Mouse (Mus musculus) retina, postnatal 1 day (tissue): ENCODE data around the gene Osbpl3.
A peak's percentile ranks its signal among the peaks of the same experiment; 100 is the strongest.

Source experiments
- DNase-seq: peaks from one replicate; pipeline ENCODE4 v3.0.0-alpha.2; 2012

Gene Osbpl3

DNA sequence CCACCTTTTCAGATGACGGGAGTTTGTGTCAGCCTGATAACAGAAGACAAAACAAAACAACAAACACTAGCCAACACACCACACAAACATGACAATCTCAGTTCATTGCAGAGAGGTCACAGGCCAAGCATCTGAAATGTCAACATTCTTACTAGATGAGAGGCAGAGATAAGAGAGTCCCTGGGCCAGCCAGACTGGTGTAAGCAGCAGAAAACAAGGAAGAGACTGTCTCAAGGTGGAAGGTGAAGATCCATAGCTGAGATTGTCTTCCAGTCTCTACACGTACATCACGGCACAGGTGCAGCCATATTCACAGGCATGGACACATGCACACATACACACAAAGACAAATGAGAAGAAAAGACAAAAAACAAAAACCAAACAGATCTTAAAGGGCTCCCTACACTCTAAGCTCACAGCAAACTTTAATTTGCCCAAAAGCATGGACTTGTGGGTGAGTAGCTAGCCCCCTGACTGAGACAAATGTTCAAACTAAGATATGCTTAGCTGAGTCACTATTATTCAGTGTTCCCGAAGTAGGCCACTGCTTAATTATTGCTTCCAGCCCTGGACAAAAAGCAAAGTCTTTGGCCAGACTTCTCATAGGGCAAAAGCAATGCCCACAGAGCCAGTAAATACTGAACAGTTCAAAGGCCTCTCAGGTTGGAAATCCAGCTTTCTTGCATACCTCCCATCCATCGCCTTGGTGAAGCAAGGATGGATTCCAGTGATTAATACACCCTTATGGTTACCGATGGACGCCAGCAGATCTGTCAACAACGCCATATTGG, 87.3 kb downstream of the Osbpl3 start:
- no peak for DNase-seq

GRCm38 (mm10) chr6:50367836-50368235, 88.2 kb downstream of the Osbpl3 start:
- DNase-seq, result no peak

DNA sequence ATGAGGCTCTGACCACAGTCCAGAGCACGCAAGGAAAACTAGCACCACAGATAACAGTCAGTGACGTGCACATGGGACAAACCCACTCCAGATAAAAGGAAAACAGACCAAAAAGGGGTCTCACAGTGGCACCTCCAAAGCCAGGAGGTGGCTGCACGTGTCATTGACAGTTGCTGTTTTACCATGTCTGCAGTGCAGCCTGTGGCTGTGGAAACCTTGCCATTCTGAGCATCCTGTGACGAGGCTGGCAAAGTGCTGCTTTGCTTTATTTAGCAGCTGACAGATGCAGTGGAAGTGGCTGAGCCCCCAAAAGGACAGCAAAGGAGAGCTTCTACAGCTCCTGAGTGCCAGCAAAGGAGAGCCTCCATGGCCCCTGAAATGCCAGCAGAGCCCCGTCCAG, 89.3 kb downstream of the Osbpl3 start:
- DNase-seq, result no peak

DNA sequence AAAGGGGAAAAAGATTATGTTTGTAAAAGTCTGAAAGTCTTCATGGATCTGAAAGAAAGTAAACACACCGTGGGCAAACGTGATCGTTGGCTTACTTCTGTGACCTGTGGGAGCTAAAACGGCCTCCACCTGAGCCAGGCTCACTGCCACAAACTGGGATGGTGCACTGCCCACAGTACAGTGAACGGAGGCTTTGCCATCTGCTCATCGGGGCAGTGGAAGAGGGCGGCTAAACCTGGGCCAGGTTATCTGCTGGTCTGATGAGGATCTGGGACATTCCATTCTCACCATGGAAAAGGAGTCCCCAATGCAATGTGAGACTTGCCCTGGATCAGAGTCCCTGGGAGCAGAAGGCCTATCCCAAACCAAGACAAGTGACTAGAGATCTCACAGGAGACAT, 89.7 kb downstream of the Osbpl3 start:
- no peak for DNase-seq

DNA sequence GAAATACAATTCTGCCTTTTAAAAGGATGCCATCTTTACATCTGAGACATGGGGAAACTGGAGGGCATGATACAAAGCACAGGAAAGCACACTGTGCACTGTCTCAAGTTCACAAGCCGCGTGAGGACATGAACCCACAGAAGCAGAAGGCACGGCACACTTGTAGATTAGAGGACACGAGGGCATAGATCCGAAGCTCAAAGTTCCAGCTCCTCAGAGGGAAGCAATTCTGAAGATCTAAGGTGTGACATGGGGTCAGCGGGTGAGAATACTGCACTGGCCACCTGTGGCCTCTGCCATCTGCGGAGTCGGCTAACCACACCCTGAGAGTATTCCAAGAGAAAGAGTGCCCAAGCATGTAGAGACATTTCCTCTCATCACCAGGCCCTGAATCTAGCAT, 91.6 kb downstream of the Osbpl3 start:
- DNase-seq, result no peak

DNA sequence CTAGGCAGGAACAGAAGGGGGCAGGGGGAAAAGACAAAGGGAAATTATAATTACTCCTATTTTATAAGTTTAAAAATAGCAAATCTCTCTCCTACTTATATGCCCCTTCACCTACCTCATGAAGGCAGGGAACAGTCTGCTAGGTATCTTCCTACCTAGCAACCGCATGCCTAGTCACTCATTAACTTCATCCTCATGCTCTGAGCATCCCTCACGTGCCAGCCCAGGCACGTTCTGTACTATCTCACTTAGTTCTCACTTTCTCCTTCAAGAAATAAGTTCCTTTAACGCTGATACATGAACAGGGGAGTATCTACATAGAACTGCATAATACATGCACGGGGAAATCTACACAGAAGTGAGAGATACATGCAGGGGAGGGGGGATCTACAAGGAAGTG, 92.6 kb downstream of the Osbpl3 start:
- DNase-seq, result no peak

DNA sequence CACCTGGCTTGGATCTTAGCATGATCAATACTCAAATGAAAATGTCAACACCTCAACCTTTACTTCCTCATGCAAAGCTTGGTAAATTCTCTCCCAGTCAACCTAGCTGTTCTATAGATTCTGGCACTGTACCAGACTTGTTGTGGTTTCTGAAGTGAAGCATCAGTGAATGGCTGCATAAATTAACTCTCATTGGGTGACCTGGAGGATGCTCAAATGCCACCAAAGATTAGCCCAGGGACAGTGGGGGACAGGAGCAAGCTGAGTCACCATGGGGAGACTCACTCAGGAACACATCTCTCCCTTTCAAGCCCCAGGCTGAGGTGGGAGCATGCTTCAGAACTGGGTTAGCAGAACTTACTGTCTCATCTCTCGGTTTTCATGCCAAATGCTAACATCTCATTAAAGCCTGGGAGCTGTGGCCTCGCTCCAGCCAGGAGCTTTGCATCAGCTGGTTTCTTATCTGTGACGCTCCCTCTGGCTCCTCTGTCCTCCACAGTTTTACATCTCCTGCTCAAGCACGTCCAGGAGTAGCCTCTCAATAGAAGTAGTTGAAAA, 93.2 kb downstream of the Osbpl3 start:
- peak; percentile 23 for DNase-seq

GRCm38 (mm10) chr6:50362196-50362595, 93.8 kb downstream of the Osbpl3 start:
- DNase-seq, result peak; percentile 37

DNA sequence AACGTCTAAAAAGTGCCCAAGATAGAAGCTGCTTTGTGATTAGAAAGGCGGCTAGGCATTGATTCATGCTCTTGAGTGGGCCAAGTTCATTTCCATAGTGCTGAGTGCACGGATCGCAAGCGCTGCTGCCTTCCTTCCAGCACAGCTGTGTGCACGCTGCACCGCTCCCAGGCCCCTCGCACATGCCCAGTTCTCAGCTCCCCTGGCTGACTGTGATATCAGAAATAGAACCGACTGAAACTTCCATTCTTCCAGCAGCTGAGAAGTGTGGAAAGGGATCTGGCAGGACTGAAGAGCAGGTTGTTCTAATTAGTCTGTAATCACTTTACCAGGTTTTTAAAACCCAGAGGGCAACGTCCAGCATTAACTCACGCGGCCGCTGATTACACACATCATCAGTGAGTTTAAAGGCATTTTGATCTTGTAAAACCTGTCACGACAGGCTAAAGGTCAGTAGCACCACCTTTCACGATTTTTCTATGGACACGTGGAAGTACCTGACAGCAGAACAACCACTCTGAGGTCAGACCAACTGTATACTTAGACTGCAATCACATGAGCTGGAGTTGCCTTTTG, 97.8 kb downstream of the Osbpl3 start:
- peak; percentile 47 for DNase-seq

DNA sequence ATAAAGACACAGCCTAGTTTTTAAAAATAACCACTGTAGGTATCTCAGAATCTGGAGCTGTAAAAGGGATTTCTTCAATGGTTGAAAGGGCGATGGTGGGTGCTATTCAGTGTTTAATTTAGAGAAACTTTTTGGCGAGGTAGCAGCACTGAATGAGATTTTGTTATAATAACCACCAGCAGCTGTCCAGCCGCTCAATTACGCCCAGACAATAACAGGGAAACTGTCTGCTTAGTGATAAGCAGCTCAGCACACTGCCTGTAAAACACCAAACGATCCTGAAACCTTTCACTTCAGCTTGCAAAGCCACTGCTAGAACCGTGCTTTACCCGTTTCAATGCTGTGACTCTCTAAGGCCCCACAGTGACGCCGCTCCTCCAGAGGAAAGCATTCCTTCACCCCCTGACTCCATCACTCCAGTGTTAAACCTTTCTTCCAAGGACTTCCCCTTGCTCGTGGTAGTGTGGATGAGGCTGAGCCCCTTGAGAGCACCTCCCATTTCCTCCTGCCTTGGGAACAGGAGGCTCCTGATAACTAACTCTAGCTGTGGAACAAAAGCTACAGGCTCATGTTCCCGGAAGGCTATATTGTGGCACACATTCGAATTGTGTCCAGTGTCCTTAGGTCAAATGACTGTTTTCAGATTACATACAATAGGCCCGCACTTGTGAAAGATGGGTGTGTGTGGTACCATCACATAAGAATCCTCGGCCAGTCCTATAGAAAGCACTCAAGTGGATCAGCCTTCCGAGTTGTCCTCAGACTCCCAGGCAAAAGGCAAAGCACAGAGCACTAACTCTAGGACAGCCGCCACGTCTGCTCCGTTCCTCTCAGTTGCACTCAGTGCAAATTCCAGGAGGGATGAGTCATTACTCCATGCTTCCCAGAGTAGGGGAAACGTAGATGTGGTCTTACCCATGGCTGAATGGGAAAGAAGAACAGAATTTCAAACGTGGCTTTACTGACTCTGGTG, 101.0 kb downstream of the Osbpl3 start:
- DNase-seq, result peak; percentile 39

GRCm38 (mm10) chr6:50352812-50353211, 103.2 kb downstream of the Osbpl3 start:
- no peak for DNase-seq

DNA sequence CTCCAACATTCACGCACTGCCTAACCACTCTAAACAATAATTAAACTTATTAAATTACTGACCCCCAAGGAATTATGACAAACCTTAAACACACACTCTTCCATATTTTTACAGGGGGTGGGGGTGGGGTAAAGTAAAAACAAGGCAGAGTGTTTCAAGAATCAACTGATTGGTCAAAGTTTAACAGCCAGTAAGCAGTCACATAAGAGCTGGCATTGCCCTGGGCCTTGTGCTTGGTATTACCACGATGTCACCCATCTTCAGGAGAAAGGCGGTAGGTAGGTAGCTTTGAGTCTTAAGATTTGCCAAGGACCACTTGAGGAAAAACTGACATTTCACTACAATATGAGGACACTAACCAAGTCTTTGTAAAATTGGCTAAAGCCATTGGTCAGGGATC, 105.1 kb downstream of the Osbpl3 start:
- no peak for DNase-seq

DNA sequence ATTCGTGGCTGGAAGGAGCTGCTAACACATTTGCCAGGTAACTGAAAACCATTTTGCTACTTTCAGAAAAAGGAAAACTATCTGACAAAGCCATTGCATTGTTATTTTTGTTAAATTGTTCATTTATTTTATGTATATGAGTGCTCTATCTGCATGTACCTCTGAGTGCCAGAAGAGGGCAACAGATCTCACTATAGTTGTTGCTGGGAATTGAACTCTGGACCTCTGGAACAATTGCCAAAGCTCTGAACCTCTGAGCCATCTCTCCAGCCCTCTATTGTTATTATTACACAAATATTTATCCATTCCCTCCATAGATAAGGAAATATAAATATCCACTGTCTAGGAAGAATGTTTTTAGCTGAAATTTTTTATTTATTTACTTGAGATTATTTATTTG, 107.4 kb downstream of the Osbpl3 start:
- DNase-seq, result no peak

DNA sequence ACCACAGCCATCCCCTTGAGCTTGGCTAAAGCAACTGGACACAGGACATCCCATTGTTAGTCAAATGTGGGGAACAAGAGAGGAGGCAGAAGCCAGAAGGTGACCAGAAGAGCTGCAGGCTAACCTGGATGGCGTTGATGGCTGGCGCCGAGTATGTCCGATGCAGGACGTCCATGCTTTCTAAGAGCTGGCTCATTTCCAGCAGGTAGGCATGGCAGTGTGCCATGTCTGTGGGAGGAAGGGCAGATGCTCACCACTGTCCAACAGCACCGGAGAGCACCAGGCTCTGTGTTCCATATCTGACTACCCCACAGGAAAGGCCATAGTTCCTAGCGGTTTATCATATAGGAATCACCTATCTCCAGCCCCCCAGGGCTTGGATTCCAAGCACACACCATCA, 109.8 kb downstream of the Osbpl3 start:
- no peak for DNase-seq

GRCm38 (mm10) chr6:50340226-50340906, 115.6 kb downstream of the Osbpl3 start:
- DNase-seq, result no peak

- DNase-seq, result no peak
These were observed 118.6 kb downstream of the Osbpl3 start for GRCm38 (mm10) chr6:50337431-50337830.

DNA sequence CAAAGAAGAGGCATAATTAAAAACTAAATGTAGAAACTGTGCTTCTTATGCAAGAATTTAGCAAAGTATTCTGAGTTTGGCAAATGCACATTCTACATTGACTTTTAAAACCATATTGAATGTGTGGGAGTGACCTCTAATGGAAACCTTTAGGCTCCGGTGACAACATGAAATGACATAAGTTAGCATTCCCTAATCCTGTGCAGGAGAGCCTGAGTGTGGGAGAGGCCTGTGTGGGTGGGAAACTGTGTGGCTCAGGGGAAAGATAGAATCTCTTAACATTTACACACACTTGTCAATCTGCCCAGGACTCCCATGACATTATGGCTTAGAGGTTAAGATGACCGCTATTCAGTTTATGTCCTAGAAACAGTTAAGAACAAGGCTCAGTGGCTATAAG, 119.6 kb downstream of the Osbpl3 start:
- no peak for DNase-seq

DNA sequence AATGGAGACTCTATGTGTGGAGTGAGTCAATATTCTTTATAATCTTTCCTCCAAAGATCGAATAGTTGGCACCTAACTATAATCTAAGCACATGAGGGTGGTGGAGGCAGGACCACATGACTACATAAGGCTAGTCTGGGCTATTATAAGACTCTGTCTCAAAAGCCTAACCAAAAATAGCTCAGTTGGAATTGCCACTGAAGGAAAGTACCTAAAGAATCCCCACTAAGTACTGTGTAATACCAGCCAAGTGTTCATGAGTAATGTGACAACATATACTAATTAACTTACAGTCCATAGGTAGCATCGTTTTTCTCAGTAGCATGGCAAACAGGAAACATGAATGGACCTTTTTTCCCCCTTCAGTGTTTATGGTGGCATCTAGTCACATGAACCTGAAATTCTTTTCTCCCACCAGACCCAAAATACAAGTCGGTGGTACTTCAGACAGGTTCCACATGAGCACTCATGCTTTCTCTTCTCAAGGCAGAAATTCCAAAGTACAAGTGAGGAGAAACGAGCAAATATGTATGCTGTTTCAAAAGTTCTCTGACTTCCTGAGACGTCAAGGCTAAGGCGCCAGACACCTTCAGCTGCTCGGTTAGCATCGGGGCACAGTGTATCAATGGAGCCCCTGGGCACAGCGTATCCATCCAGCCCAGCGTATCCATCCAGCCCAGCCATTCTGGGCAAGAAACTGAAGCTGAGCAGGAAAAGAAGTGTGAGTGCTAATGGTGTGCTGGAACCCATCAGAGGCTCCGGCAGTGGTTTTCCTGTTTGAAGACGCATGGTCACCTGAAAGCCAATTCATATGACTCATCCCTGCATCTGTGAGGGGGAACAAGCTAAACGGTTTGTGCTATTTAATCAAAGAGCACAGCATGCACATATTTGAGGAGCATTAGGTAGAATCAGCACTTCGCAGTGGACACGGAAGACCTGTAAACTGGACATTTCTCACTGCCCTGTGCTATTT, 120.9 kb downstream of the Osbpl3 start:
- DNase-seq, result no peak

- DNase-seq, result peak; percentile 19
These were observed 122.7 kb downstream of the Osbpl3 start for GRCm38 (mm10) chr6:50333346-50333745.

DNA sequence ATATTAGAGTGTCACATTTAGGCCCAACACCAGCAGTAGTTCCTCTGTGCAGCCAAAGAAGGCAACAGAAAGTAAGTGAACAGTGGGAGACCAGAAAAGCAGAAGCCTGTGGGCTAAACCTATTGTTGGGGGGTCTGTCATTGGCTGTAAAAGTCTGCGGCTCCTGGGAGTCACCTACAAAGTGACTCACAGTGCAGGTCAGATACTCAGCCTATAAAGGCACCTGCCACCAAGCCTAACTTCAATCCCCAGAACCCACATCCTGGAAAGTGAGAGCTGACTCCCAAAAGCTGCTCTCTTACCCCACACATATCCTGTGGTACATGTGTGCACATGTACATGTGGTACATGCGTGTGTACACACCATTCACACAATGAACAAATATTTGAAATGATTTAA, 124.5 kb downstream of the Osbpl3 start:
- no peak for DNase-seq

GRCm38 (mm10) chr6:50329380-50329779, 126.6 kb downstream of the Osbpl3 start:
- no peak for DNase-seq
